Mouse (Mus musculus) CD4-positive, CD25-positive, alpha-beta regulatory T cell, adult 4 months (primary cell): ENCODE results near the gene Fgf12. TPM values are rescaled to one million over a fixed set of nuclear protein-coding genes. Genes with fewer than 3 reads are reported as not detected.

Experiments
- ATAC-seq: one replicate; pipeline ENCODE4 v1.8.0; 2017
- polyA plus RNA-seq, 2 experiments: library from polyadenylated mRNA; unstranded; fragments of 100-300 nt; shearing (Covaris generic); gene quantifications; one replicate each; pipeline ENCODE4 v1.2.1; 2017

The Fgf12 gene
- polyA plus RNA-seq, 2 experiments from 2014 or later = not detected

GRCm38 (mm10) chr16:28610940-28611339 lies 141.9 kb downstream of the Fgf12 start:
- ATAC-seq = no peak

- no peak for ATAC-seq
These were observed 149.7 kb downstream of the Fgf12 start for GRCm38 (mm10) chr16:28603155-28603554.

GRCm38 (mm10) chr16:28601723-28602122 lies 151.1 kb downstream of the Fgf12 start:
- no peak for ATAC-seq

- no peak for ATAC-seq
These were observed 156.8 kb downstream of the Fgf12 start for GRCm38 (mm10) chr16:28596112-28596511.

- ATAC-seq = no peak
These were observed 159.6 kb downstream of the Fgf12 start for GRCm38 (mm10) chr16:28593075-28593915.

GRCm38 (mm10) chr16:28592466-28592865 lies 160.4 kb downstream of the Fgf12 start:
- ATAC-seq = no peak

GRCm38 (mm10) chr16:28591583-28591982 lies 161.3 kb downstream of the Fgf12 start:
- ATAC-seq = no peak

GRCm38 (mm10) chr16:28572212-28572611 lies 180.7 kb downstream of the Fgf12 start:
- no peak for ATAC-seq

- no peak for ATAC-seq
These were observed 188.1 kb downstream of the Fgf12 start for GRCm38 (mm10) chr16:28564716-28565217.

GRCm38 (mm10) chr16:28564075-28564715 lies 188.7 kb downstream of the Fgf12 start:
- ATAC-seq = no peak

GRCm38 (mm10) chr16:28562847-28563246 lies 190.0 kb downstream of the Fgf12 start:
- ATAC-seq = no peak

- no peak for ATAC-seq
These were observed 197.6 kb downstream of the Fgf12 start for GRCm38 (mm10) chr16:28555219-28555618.

- no peak for ATAC-seq
These were observed 213.4 kb downstream of the Fgf12 start for GRCm38 (mm10) chr16:28539423-28539822.

GRCm38 (mm10) chr16:28517596-28518524 lies 235.0 kb downstream of the Fgf12 start:
- no peak for ATAC-seq

GRCm38 (mm10) chr16:28512446-28512845 lies 240.4 kb downstream of the Fgf12 start:
- no peak for ATAC-seq

- ATAC-seq = no peak
These were observed 241.5 kb downstream of the Fgf12 start for GRCm38 (mm10) chr16:28511413-28511812.

GRCm38 (mm10) chr16:28497971-28498607 lies 254.8 kb downstream of the Fgf12 start:
- ATAC-seq = no peak

GRCm38 (mm10) chr16:28491711-28492110 lies 261.2 kb downstream of the Fgf12 start:
- no peak for ATAC-seq

GRCm38 (mm10) chr16:28490515-28490914 lies 262.4 kb downstream of the Fgf12 start:
- no peak for ATAC-seq

- no peak for ATAC-seq
These were observed 267.9 kb downstream of the Fgf12 start for GRCm38 (mm10) chr16:28484920-28485319.

GRCm38 (mm10) chr16:28479022-28479421 lies 273.8 kb downstream of the Fgf12 start:
- no peak for ATAC-seq

- no peak for ATAC-seq
These were observed 276.2 kb downstream of the Fgf12 start for GRCm38 (mm10) chr16:28476651-28477050.
